Mouse (Mus musculus) spleen, embryonic (tissue): ENCODE results near the gene Haus8.
"Not testable (repeated sequence)": the region's sequence is repeated elsewhere in the genome, so short reads cannot be mapped to it uniquely, and the experiment has no call there.

Source experiments
- CTCF ChIA-PET: fragments of 350-600 bp; sonication (Branson Sonifier 250); formaldehyde crosslinking; loops from one replicate; lab custom pipeline; 2022; lab: Charles Lee

Gene Haus8

DNA sequence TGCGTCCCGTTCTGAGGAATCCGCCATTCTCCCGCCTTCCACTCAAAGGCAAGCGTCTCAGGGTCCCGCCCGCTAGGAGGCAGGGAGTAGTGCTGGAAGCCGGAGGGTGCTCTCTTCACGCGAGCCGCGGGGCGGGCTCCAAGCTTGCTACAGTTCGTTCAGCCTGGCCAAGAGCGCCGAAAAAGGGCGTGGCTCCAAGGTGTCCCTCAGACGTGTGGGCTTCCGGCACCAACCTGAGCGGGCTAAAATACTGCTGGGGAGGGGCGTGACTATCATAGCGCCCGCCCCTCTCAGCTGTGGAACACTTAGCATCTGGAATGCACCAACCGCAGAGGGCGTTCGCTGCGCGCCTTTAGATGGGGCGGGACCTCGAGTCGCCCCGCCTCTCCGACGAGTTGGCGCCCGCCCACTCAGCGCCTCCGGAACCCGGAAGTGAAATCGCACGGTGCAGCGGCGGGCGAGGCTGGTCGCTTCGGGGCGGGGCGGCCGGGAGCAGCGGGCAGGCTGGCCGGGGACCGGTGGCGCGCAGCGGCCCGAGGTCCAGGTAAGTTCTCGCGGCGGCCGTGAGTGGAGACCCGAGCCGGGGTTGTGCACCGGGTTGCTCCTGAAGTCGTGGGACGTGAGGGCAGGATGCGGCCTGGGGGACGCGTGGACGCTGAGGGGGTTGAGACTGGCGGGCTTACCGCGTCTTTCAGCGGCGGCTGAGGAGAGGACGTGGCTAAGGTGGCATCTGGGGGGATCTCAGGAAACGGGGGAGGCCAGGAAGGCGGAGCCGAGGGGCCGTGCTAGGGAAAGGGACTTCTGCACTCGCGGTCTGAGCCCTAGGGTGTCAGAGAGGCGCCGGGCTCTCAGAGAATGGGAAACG, at the start of gene Haus8, which contains the start of gene Myo9b:
Gene Haus8, minus strand, starts transcription at position 649 of the 865 bp plus-strand sequence.
Gene Myo9b, plus strand, starts transcription at position 429 of the 865 bp plus-strand sequence.
- CTCF ChIA-PET: interaction anchor here (0.5 kb wide), 1 partner anchor 40 kb away, joined by 5 read pairs; no protein-coding TSS in a partner anchor

GRCm38 (mm10) chr8:71319760-71320159, 47.0 kb upstream of the Haus8 start:
- CTCF ChIA-PET: not testable (repeated sequence)

DNA sequence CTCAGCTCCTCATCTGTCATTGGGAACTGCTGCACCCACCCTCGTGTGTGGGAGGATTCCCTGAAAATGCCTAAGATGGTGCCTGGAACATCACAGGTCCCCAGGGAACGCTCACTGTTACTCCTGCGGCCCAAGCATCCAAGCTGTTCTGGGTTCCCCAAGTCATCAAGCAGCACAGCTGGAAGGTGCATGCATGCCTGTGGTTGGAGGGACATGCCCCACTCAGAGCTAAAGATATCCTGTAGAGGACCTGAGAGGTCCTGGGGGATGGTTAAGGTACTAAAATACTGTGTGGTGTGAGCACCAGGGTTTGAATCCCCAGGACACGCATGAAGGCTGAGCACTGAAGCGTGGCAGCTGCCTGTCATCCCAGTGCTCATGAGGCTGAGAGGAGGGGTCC, 45.9 kb upstream of the Haus8 start:
- CTCF ChIA-PET: not testable (repeated sequence)

GRCm38 (mm10) chr8:71316486-71317031, 43.8 kb upstream of the Haus8 start:
- CTCF ChIA-PET: no interaction called here

DNA sequence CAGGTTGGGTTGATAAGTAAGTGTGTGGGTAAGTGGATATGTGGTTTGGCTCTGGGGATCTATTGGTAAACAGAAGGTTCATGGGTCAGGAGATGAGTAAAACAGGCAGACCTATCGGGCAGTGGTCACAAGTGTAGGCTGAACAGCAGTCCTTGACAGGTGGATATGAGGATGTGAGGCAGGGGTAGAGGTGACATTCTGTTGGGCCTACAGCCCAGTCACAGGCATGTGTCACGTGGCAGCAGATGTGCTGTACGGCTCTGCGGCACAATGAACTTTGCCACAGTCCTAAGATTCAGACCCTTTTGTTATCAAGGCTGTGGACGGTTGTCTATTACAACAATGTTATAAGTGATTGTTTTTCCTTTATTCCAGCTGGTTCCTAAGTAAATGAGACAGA, 43.2 kb upstream of the Haus8 start:
- CTCF ChIA-PET: no interaction called here

DNA sequence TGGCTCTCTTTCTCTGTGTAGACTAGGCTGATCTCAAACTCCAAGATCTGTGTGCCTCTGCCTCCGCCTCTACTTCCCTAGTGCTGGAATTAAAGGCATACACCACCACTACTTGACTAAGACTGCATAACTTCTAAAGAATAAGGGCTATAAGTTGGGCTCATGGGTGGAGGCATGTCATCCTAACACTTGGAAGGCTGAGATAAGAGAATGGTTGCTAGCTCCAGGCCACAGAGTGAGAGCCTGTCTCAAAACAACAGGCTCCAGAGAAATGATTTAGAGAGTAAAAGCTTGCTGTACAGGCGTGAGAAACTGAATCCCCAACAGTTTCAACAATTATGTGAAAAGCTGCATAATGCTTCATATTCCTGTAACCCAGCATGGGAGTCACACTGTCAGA, 41.2 kb upstream of the Haus8 start:
- CTCF ChIA-PET: interaction anchor here (0.9 kb wide), 1 partner anchor 14 kb away, joined by 7 read pairs; no protein-coding TSS in a partner anchor

DNA sequence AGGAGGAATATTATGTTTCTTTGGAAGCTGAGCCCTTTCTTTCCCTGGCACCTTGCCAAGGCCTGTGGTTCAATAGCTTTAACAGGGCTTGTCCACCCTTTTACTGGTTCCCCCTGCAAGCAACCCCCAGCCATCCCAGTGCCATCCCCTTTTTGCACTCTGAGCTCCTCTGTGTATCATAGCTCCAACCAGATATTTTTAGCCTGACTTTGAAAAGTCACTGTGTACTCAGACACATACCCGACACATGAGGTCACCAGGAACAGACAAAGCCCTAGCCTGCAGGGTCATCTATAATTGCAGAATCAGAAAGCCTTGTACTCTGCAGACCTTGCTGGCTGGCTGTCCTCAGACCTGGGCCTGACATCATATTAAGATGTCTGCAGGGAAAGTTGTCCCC, 40.0 kb upstream of the Haus8 start:
- CTCF ChIA-PET: interaction anchor here (0.7 kb wide), 1 partner anchor 41 kb away, joined by 5 read pairs; no protein-coding TSS in a partner anchor

DNA sequence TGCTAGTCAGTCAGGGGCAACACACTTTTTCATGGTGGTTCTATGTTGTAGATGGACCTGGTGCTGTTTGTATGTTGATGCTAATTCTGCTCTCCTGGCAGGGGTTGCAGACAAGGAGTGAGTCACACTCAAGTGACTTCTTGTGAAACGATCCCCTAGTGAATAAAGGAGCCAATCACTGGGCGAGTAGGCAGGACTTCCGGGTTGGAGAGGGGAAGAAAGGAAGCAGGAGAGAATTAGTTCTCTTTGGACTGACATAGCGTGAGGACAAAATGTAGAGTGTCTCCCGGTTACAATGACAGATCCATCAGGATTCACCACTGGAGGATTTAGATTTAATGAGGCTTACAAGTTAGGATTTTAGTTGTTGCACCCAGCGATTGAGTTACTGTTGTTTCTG, 37.7 kb upstream of the Haus8 start:
- CTCF ChIA-PET: interaction anchor here (1.1 kb wide), 1 partner anchor 31 kb away, joined by 4 read pairs; no protein-coding TSS in a partner anchor

DNA sequence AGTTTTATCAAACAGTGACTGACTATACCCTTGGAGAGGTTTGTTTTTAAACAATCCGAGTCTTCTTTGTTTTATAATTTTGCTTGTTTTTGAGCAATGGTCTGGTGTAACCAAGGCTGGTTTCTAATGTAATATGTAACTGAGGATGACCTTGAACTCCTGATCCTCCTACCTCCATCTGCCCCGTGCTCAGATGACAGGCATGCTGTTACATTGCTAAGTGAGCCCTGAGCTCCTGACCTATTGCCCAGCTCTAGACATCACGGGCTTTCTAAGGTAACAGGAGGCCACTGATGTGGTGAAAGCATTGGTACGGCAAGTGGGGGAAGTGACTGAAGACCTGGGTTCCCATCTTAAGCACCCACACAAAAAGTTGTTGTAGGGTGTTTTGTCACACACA, 35.2 kb upstream of the Haus8 start:
- CTCF ChIA-PET: interaction anchor here (0.6 kb wide), 1 partner anchor 10 kb away, joined by 3 read pairs; no protein-coding TSS in a partner anchor

- CTCF ChIA-PET: interaction anchor here (0.6 kb wide), 1 partner anchor 10 kb away, joined by 3 read pairs; no protein-coding TSS in a partner anchor
Measured at GRCm38 (mm10) chr8:71307371-71307770, 34.6 kb upstream of the Haus8 start.

- CTCF ChIA-PET: no interaction called here
Measured at GRCm38 (mm10) chr8:71305988-71306387, 33.3 kb upstream of the Haus8 start.

- CTCF ChIA-PET: no interaction called here
Measured at GRCm38 (mm10) chr8:71303632-71304031, 30.9 kb upstream of the Haus8 start.

DNA sequence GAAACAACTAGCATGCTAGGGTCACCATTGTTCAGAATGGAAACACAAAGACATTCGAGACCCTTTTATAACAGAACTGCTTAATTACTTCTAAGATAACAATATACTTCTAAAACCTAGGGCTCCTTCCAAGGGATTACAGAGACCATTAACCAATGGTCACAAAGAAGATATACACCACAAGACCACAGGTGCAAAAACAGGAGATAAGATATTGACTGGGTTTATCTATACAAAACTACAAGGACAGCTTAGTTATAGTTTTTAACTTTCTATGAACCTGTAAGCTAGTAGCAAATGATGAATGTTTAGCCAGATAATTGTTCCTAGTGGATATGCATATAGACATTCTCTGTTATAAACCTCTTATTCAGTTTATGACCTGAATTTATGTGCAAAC, 30.1 kb upstream of the Haus8 start:
- CTCF ChIA-PET: no interaction called here

DNA sequence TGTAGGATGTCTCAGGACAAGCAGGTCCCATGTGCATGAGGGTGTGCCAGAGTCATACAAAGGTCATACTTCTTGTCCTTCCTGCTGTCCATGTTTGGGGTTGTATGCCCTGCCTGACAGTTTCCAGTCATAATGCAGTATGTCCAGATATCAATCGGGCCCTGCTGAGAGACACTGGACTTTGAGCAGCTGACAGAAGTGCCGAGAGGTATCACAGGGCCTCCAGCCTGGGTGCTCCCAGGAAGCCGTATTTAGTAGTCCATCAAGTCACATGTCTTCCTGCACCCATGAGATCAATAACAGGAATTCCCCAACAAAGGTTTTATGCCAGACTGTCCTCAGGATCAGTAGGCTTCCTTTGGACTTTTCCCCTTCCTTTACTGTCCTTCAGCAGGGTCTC, 27.0 kb upstream of the Haus8 start:
- CTCF ChIA-PET: no interaction called here

DNA sequence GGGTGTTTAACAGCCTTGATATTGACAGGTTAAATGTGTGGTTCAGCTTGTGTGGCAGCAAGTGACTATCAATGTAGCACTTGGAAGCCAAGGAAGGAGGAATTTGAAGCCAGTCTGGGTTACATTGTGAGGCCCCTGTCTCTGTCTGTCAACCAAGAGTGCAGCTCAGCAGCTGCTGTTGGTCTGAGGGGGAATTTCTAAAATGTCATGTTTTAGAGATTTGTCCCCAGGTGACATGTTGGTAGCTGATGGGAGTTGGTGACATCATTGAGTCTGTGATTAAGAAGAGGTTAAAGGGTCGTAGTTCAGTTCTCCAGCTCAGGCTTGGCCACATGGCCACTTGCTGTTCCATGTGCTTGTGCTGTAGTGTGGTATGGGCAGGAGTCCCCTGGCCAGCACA, 24.7 kb upstream of the Haus8 start:
- CTCF ChIA-PET: interaction anchor here (0.7 to 0.8 kb wide), 3 partner anchors 10 to 873 kb away, joined by 3 read pairs; no protein-coding TSS in a partner anchor

GRCm38 (mm10) chr8:71296784-71297183, 24.1 kb upstream of the Haus8 start:
- CTCF ChIA-PET: interaction anchor here (0.7 kb wide), 1 partner anchor 874 kb away, joined by 3 read pairs; no protein-coding TSS in a partner anchor

DNA sequence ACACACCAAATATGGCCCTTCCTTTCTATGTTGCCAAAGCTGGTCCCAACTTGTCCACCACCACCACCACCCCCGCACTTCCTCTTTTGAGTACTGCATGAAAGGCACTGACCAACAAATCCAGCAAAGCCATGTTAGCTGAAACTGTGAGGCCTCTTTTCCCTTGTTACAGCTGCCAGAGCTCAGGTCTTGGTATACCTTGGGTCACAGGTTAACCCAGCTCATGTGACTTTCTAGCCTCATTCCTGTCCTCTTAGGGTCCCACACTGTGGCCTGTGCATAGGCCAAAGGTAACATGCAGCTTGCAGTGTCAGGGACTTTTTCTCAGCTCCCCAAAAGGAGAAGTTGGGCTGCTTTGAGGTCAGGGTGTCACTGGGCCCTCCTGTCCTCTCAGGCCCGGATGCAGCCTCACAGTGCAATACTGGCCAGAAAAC, 23.5 kb upstream of the Haus8 start:
- CTCF ChIA-PET: no interaction called here

DNA sequence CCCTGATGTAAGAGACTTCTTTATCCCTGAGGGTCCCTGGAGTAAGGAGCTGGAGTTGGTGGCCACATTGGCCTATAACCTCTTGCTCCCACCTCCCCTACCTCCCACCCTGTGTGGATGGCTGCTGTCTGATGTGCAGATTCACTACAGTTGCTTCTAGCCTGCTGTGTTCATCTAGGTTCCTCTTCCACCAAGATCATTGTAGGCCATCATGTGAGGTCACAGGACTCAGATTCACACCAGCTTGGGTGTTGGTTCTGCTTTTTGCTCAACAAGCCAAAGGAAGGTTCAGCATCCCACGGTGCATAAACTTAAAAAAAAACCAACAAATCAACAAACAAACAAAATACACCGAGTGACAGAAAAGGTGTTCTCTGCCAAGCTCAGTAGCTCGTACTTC, 21.2 kb upstream of the Haus8 start:
- CTCF ChIA-PET: not testable (repeated sequence)

DNA sequence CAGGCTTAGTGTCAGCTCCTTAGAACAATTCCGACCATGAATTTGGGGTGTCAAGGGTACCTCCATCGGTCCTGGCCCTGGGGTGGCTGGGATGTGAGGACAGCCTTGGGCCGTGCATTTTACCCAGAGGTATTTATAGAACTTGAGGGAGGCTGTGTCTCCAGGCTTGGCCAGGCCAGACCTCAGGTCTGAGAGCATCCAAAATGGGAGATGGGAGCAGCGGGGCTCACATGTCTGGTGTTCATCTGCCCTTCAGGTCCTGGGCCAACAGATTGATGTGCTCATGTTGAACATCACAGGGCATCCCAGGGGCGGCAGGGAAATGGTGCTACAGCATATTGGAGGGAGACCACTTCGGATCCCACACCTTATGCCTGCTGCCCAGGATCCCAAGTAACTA, 18.6 kb upstream of the Haus8 start:
- CTCF ChIA-PET: interaction anchor here (0.5 kb wide), 1 partner anchor 149 kb away, joined by 3 read pairs; no protein-coding TSS in a partner anchor

- CTCF ChIA-PET: interaction anchor here (0.5 kb wide), 1 partner anchor 150 kb away, joined by 3 read pairs; no protein-coding TSS in a partner anchor
Measured at GRCm38 (mm10) chr8:71290911-71291310, 18.2 kb upstream of the Haus8 start.

DNA sequence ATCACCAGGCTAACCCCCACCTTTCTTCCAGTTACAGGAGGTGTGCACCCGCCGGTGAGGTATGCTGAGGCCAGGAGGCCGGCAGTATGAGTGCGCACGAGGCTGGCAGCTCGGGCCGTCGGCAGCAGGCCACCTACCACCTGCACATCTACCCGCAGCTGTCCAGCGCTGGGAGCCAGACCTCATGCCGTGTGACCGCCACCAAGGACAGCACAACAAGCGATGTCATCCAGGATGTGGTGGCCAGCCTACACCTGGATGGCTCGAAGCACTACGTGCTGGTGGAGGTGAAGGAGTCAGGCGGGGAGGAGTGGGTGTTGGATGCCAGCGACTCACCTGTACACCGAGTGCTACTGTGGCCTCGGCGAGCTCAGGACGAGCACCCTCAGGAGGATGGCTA, 17.5 kb upstream of the Haus8 start:
- CTCF ChIA-PET: no interaction called here

DNA sequence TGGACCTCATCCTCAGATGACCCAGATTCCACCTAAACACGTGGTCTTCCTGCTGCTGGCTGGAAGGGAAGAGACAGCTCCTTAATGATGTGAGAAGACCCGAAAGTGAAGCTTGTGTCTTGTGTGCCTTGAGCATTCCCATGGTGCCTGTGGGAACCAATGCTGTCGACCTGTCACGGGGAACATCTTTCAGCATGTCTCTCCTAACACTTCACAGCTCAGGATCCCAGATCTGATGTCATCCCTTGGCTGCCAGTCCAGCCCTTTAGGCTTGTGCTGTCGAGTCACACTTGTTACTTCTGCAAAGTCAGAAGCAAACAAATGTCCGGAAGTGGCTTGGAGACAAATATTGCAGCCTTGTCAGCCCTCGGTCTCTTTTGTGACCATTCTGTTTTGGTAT, 16.4 kb upstream of the Haus8 start:
- CTCF ChIA-PET: interaction anchor here (0.8 kb wide), 1 partner anchor 12 kb away, joined by 3 read pairs; no protein-coding TSS in a partner anchor
